Comparison of ENCODE assay signal across 1 mouse cellular context in genomic region chr17:27658767-27659166, GRCm38 (mm10).
TF ChIP-seq lines count a peak whose summit lies in the region.

No protein-coding gene starts in this region.

TF ChIP-seq in CH12.LX, 34 proteins besides CTCF, POLR2A, EP300 and RAD21 (continued from another document):
- no peak for TF ChIP-seq E2F4 (IDR thresholded peaks at IDR 0.05; ENCODE audit: insufficient replicate concordance, low read depth, low read length)
- TF ChIP-seq TCF12 (IDR thresholded peaks at IDR 0.05; ENCODE audit: low read depth, low read length), result no peak
- TF ChIP-seq ELF1 (IDR thresholded peaks at IDR 0.05; ENCODE audit: low read depth, low read length), result no peak
